Mouse (Mus musculus) stomach, embryonic 16.5 days (tissue): ENCODE results near the gene Zfp772. TPM values are rescaled to one million over a fixed set of nuclear protein-coding genes. Genes with fewer than 3 reads are reported as not detected.

Experiments
- polyA plus RNA-seq: library from polyadenylated mRNA; unstranded; fragments of >200 nt; fragmentation: Nextera tagmentation; extraction: Ambion mirVana; gene quantifications from 2 replicates; pipeline ENCODE4 v1.2.1, GENCODE M21; 2015

The Zfp772 gene
- polyA plus RNA-seq, 1 experiment from 2014 or later: 7.7 TPM

Other genes starting within 250 kb of the Zfp772 start
- gene Aurkc, start 214.7 kb downstream of the Zfp772 start, polyA plus RNA-seq: not detected in 2 replicates
- gene Zfp954, start 88.5 kb downstream of the Zfp772 start, polyA plus RNA-seq: 14.7 and 15.8 TPM in 2 replicates
- gene Zfp773, start 73.2 kb downstream of the Zfp772 start, polyA plus RNA-seq: 1.8 and 2.1 TPM in 2 replicates
- 1.8 and 2.3 TPM in 2 replicates for gene Zfp418, start 38.7 kb downstream of the Zfp772 start, polyA plus RNA-seq
- 0.82 and 1.0 TPM in 2 replicates for gene Vmn2r29, start 37.3 kb upstream of the Zfp772 start, polyA plus RNA-seq
- gene Gm45844, start 68.3 kb upstream of the Zfp772 start, polyA plus RNA-seq: 1.5 and 3.7 TPM in 2 replicates
- gene Clcn4, start 90.9 kb upstream of the Zfp772 start, polyA plus RNA-seq: 51.4 and 59.2 TPM in 2 replicates
- 0.03 TPM in 1 of 2 replicates, not detected in the other for gene Vmn2r30, start 127.6 kb upstream of the Zfp772 start, polyA plus RNA-seq
- gene Gm45783, start 164.6 kb upstream of the Zfp772 start, polyA plus RNA-seq: not detected in 2 replicates
- gene Vmn2r31, start 189.7 kb upstream of the Zfp772 start, polyA plus RNA-seq: not detected in 2 replicates